Mouse (Mus musculus) C3H10T1/2 (cell line): Measurements from ENCODE around the gene Cd300a. TPM values are rescaled to one million over a fixed set of nuclear protein-coding genes. Genes with fewer than 3 reads are reported as not detected.

Source experiments
- polyA plus RNA-seq, 2 experiments: library from polyadenylated mRNA; unstranded; fragments of >200 nt; fragmentation: generic; extraction: Trizol; gene quantifications; one replicate each; pipeline ENCODE4 v1.2.1; 2012; ENCODE audit warnings: missing spikeins in 2 of 2

The Cd300a gene
- not detected for polyA plus RNA-seq

GRCm38 (mm10) chr11:114889991-114890518, at the start of gene Cd300a:
TSS of gene Cd300a (plus strand) at chr11:114890041.

GRCm38 (mm10) chr11:114850452-114851268, 39.2 kb upstream of the Cd300a start, which contains the start of gene Gprc5c:
TSS of gene Gprc5c (plus strand) at chr11:114851152.

GRCm38 (mm10) chr11:114934144-114934543, 44.3 kb downstream of the Cd300a start, which contains the start of gene Cd300lb:
TSS of gene Cd300lb (minus strand) at chr11:114934386.

Other genes with a start within 250 kb of the Cd300a start
- gene Rpl38, start 221.5 kb upstream of the Cd300a start, polyA plus RNA-seq = 1,000 to 10,000 TPM; 9,147 to 9,201 TPM
- 10 to 100 TPM; 13.1 to 60.6 TPM for gene Ttyh2, start 214.6 kb upstream of the Cd300a start, polyA plus RNA-seq
- gene Dnaic2, start 162.6 kb upstream of the Cd300a start, polyA plus RNA-seq = 1 to 10 TPM in 1 of 2 experiments, under 1 TPM in 1; 0.15 to 6.6 TPM
- gene Kif19a, start 124.7 kb upstream of the Cd300a start, polyA plus RNA-seq = under 1 TPM in 1 of 2 experiments, not detected in 1; 0.06 TPM
- under 1 TPM in 1 of 2 experiments, not detected in 1; 0.70 TPM for gene Btbd17, start 94.1 kb upstream of the Cd300a start, polyA plus RNA-seq
- not detected for gene Gpr142, start 91.1 kb upstream of the Cd300a start, polyA plus RNA-seq
- gene Gprc5c, start 38.9 kb upstream of the Cd300a start, polyA plus RNA-seq = not detected
- gene Cd300lb, start 44.3 kb downstream of the Cd300a start, polyA plus RNA-seq = under 1 TPM; 0.04 to 0.23 TPM
- gene Cd300c, start 79.1 kb downstream of the Cd300a start, polyA plus RNA-seq = not detected
- gene Cd300ld, start 99.9 kb downstream of the Cd300a start, polyA plus RNA-seq = not detected
- gene Cd300c2, start 111.8 kb downstream of the Cd300a start, polyA plus RNA-seq = not detected
- gene Cd300ld2, start 126.2 kb downstream of the Cd300a start, polyA plus RNA-seq = not detected
- not detected for gene Cd300ld4, start 137.0 kb downstream of the Cd300a start, polyA plus RNA-seq
- not detected for gene Cd300ld5, start 147.7 kb downstream of the Cd300a start, polyA plus RNA-seq
- gene Cd300ld3, start 158.4 kb downstream of the Cd300a start, polyA plus RNA-seq = not detected
- gene Cd300e, start 172.1 kb downstream of the Cd300a start, polyA plus RNA-seq = not detected
- gene Rab37, start 201.4 kb downstream of the Cd300a start, polyA plus RNA-seq = under 1 TPM; 0.01 to 0.07 TPM
- gene Cd300lf, start 244.0 kb downstream of the Cd300a start, polyA plus RNA-seq = not detected